Mouse (Mus musculus): ENCODE measurements at regions not wholly inside any gene's neighbourhood (a gene's known extent, or its start where the extent isn't known, plus 50 kb on each side); places are given as distances from the start of the nearest gene placed in this dataset.

GRCm38 (mm10) chr11:71502156-71502555 is 247.6 kb upstream of the Wscd1 start:
- no peak for TF ChIP-seq MAFK (IDR thresholded peaks at IDR 0.05; ENCODE audit: insufficient read depth, low read depth, low read length)
- no peak for TF ChIP-seq ZNF384 (IDR thresholded peaks at IDR 0.05; ENCODE audit: low read depth, low read length)
